Mouse (Mus musculus) intestine, embryonic 14.5 days (tissue): ENCODE measurements around the gene Dcst2. TPM values are rescaled to one million over a fixed set of nuclear protein-coding genes. Genes with fewer than 3 reads are reported as not detected.

Experiments used
- ATAC-seq: fragments of 200-750 bp; cut with Nextera tagmentation; replicated peaks from 2 replicates; pipeline ENCODE4 v1.8.0; 2017; ENCODE audit warnings: low read depth, moderate number of reproducible peaks, moderate TSS enrichment, moderate library complexity; ENCODE audit not compliant: low FRiP score, low TSS enrichment
- DNase-seq: peaks from one replicate; pipeline ENCODE4 v3.0.0-alpha.2; 2018; ENCODE audit warnings: low spot score
- H3K27ac ChIP-seq: fragments of 300-500 bp; sonication (generic); 2 replicates; pipeline ENCODE4 v1.5.1; 2014; ENCODE audit warnings: low read depth, mild to moderate bottlenecking, control low read depth
- H3K27me3 ChIP-seq: fragments of 300-500 bp; sonication (generic); replicated peaks from 2 replicates; pipeline ENCODE4 v1.6.1; 2014; ENCODE audit warnings: low read length, control low read depth; ENCODE audit not compliant: control insufficient read depth, insufficient read depth
- H3K36me3 ChIP-seq: fragments of 300-500 bp; sonication (generic); 2 replicates; pipeline ENCODE4 v1.6.1; 2014; ENCODE audit warnings: low read length, control low read depth; ENCODE audit not compliant: control insufficient read depth, insufficient read depth
- H3K4me1 ChIP-seq: fragments of 300-500 bp; sonication (generic); replicated peaks from 2 replicates; pipeline ENCODE4 v1.6.1; 2014; ENCODE audit warnings: low read length, control low read depth, mixed read lengths; ENCODE audit not compliant: control insufficient read depth, insufficient read depth
- H3K4me2 ChIP-seq: fragments of 300-500 bp; sonication (generic); 2 replicates; pipeline ENCODE4 v1.6.1; 2014; ENCODE audit warnings: low read length
- H3K4me3 ChIP-seq: fragments of 300-500 bp; sonication (generic); 2 replicates; pipeline ENCODE4 v1.5.1; 2014; ENCODE audit warnings: low read depth, low read length, control low read depth, mixed read lengths
- H3K9ac ChIP-seq: fragments of 300-500 bp; sonication (generic); 2 replicates; pipeline ENCODE4 v1.6.1; 2014; ENCODE audit warnings: mild to moderate bottlenecking, low read length
- H3K9me3 ChIP-seq: fragments of 300-500 bp; sonication (generic); 2 replicates; pipeline ENCODE4 v1.6.1; 2016; ENCODE audit warnings: low read length, control low read depth; ENCODE audit not compliant: control insufficient read depth
- WGBS: fragments of 180-500 bp; shearing (Covaris S2); extraction: QIAGEN DNeasy Blood & Tissue Kit; methylation state at CpG from one replicate; pipeline ENCODE4 v1.1.7; 2014; 5-methylcytosine and 5-hydroxymethylcytosine counted together
- polyA plus RNA-seq: library from polyadenylated mRNA; unstranded; fragments of >200 nt; fragmentation: Nextera tagmentation; extraction: Ambion mirVana; gene quantifications from 2 replicates; pipeline ENCODE4 v1.2.1, GENCODE M21; 2014

Gene Dcst2
- polyA plus RNA-seq, 1 experiment from 2014 or later, result 0.35 TPM

DNA sequence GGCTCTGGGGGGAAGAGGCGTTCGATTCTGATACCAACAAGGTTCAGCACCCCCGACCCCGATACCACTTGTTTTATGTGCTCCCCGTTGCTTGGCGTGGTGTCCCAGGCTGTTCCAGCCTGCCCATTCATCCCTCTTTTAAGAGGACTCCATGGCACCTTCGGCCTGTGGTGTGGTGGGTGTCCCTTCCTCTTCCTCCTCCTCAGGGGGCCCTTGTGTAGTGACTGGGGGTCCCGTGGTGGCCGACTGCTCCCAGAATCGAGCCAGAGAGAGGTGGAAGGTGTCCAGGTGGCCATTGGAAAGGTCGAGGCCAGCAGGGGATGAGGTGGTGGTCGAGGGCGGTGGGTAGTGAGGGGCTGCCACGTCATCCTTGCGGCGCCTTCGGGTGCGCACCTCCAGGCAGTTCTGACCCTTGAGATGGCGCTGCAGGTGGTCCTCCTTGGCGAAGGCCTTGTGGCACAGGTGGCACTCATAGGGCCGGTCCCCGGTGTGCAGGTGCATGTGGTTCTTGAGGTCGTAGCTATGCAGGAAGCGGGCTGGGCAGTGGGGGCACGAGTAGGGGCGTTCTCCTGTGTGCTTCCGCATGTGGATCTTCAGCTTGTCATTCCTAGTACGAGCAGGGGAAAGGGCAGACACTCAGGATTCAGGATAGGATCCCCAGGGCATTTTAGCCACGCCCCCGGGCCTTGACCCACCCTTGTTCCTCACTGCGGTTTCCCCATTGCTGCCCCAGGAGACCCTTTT lies 17.8 kb downstream of the Dcst2 start:
- DNase-seq, result no peak
- no peak overlapping the region; the same call in 1 of the 2 replicates for H3K4me2 ChIP-seq
- no peaks in the 10 kb centered on the region for H3K9me3 ChIP-seq
- 91% methylated on average over 31 of the region's 31 CpGs for WGBS
- no peak overlapping the region for H3K9ac ChIP-seq
- no peaks in the 10 kb centered on the region for H3K27me3 ChIP-seq
- H3K27ac ChIP-seq, result no peak overlapping the region
- peaks cover 7% of the 10 kb centered on the region for H3K36me3 ChIP-seq
- H3K4me3 ChIP-seq, result no peak overlapping the region
- peaks cover 11% of the 10 kb centered on the region for H3K4me1 ChIP-seq
- ATAC-seq, result no peak

DNA sequence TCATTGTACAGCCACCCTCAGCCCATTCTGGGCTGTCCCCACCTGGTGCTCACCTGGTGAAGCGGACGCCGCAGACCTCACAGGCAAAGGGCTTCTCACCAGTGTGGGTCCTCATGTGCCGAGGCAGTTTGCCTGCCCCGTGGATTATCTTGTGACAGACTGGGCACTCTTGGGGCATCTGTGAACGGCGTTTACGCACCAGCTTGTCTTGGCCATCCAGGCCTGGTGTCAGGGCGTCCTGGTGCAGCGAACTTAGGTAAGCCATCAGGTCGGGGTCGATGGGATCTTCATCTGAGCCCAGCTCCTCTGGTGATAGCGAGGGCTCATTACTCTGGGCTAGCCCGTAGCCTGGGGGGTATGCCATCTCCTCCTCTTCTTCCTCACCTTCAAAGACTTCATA lies 18.5 kb downstream of the Dcst2 start:
- Histone ChIP-seq H3K4me2 (no peak overlapping the region), H3K27me3 (no peaks in the 10 kb centered on the region), H3K4me1 (peaks cover 18% of the 10 kb centered on the region), H3K9me3 (no peaks in the 10 kb centered on the region), H3K36me3 (peaks cover 7% of the 10 kb centered on the region), H3K4me3 (no peak overlapping the region), H3K27ac (no peak overlapping the region), H3K9ac (no peak overlapping the region)
- WGBS, result 94% methylated on average over 14 of the region's 14 CpGs
- no peak for ATAC-seq
- no peak for DNase-seq

GRCm38 (mm10) chr3:89380711-89381110 lies 18.9 kb downstream of the Dcst2 start:
- peaks cover 7% of the 10 kb centered on the region for H3K36me3 ChIP-seq
- no peak for ATAC-seq
- no peaks in the 10 kb centered on the region for H3K9me3 ChIP-seq
- no peaks in the 10 kb centered on the region for H3K27me3 ChIP-seq
- 93% methylated on average over 18 of the region's 18 CpGs for WGBS
- H3K27ac ChIP-seq, result no peak overlapping the region
- no peak overlapping the region for H3K4me3 ChIP-seq
- H3K4me2 ChIP-seq, result no peak overlapping the region
- H3K4me1 ChIP-seq, result peaks cover 22% of the 10 kb centered on the region
- no peak overlapping the region for H3K9ac ChIP-seq
- DNase-seq, result no peak

- H3K27me3 ChIP-seq, result no peaks in the 10 kb centered on the region
- no peak overlapping the region for H3K27ac ChIP-seq
- H3K36me3 ChIP-seq, result peaks cover 7% of the 10 kb centered on the region
- ATAC-seq (no peak), DNase-seq (no peak)
- WGBS, result 76% methylated on average over 11 of the region's 11 CpGs
- H3K4me2 ChIP-seq, result no peak overlapping the region
- H3K4me1 ChIP-seq, result peaks cover 23% of the 10 kb centered on the region
- no peaks in the 10 kb centered on the region for H3K9me3 ChIP-seq
- no peak overlapping the region for H3K4me3 ChIP-seq
- no peak overlapping the region for H3K9ac ChIP-seq
These were observed 19.5 kb downstream of the Dcst2 start for GRCm38 (mm10) chr3:89381233-89381632.

GRCm38 (mm10) chr3:89382033-89382882 lies 20.5 kb downstream of the Dcst2 start:
- Histone ChIP-seq H3K4me2 (no peak overlapping the region), H3K27ac (no peak overlapping the region), H3K36me3 (peaks cover 7% of the 10 kb centered on the region), H3K4me3 (no peak overlapping the region), H3K9me3 (no peaks in the 10 kb centered on the region), H3K27me3 (no peaks in the 10 kb centered on the region), H3K4me1 (peaks cover 32% of the 10 kb centered on the region), H3K9ac (no peak overlapping the region)
- 84% methylated on average over 9 of the region's 9 CpGs for WGBS
- no peak for ATAC-seq
- no peak for DNase-seq

DNA sequence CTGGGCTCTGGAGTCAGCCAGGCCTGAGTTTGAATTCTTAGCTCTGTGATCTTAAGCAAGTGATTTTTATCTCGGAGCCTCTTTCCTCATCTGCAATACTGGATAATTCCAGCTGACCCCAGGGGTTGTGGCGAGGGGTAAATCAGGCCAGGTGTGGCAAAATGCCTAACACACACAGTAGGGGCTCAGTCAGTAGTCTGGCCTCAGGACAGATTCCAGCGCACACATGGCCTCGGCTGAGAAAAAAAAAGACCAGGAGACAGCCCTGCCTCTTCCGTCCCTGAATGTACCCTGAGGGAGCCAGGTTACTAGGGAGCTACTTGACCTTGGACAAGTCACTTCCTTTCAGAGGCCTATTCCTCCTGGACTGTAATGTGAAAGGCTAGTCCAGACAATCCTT lies 21.2 kb downstream of the Dcst2 start:
- Histone ChIP-seq H3K27me3 (no peaks in the 10 kb centered on the region), H3K36me3 (peaks cover 7% of the 10 kb centered on the region), H3K4me2 (no peak overlapping the region), H3K9ac (no peak overlapping the region), H3K27ac (no peak overlapping the region), H3K4me1 (peaks cover 32% of the 10 kb centered on the region), H3K9me3 (no peaks in the 10 kb centered on the region), H3K4me3 (no peak overlapping the region)
- ATAC-seq, result no peak
- 77% methylated on average over 5 of the region's 5 CpGs for WGBS
- no peak for DNase-seq

DNA sequence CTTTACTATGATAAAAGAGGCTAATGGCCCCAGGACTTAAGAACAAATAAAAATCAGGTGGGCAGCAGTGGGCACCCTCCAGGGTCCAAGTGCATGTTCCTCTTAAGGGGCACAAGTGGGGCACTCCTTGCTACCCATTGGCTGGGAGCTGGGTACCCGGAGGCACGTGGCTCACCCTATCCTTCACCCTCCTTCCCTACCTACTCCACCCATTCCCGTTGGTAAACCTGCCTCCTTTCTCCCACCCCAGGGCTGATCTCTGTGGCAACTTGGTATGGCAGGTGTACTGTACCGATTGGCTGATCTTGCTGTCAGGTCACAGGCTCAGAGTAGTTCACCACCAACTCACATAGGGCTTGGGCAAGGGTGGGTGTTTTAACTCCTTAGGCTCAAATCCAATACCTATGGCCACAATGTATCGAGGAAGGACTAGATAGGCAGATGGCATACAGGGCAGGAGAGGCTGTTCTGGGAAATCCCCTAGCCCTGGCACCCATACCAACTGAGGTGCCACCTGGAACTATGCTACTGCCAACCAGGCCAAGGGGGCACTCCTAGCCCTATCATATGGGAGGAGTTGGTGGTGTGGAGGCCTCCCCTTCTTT lies 22.0 kb downstream of the Dcst2 start:
- Histone ChIP-seq H3K9ac (no peak overlapping the region), H3K4me1 (peaks cover 27% of the 10 kb centered on the region; the same call in 1 of the 2 replicates), H3K4me2 (no peak overlapping the region), H3K27me3 (no peaks in the 10 kb centered on the region), H3K36me3 (peaks cover 7% of the 10 kb centered on the region), H3K4me3 (no peak overlapping the region), H3K9me3 (no peaks in the 10 kb centered on the region), H3K27ac (no peak overlapping the region)
- 87% methylated on average over 5 of the region's 5 CpGs for WGBS
- no peak for DNase-seq
- ATAC-seq, result no peak

- ATAC-seq (no peak), DNase-seq (no peak)
- H3K4me2 ChIP-seq, result no peak overlapping the region; the same call in 1 of the 2 replicates
- WGBS, result 72% methylated on average over 12 of the region's 12 CpGs
- H3K36me3 ChIP-seq, result peaks cover 7% of the 10 kb centered on the region
- H3K9ac ChIP-seq, result no peak overlapping the region
- H3K9me3 ChIP-seq, result no peaks in the 10 kb centered on the region
- H3K27me3 ChIP-seq, result no peaks in the 10 kb centered on the region
- no peak overlapping the region for H3K4me3 ChIP-seq
- H3K27ac ChIP-seq, result no peak overlapping the region
- peaks cover 23% of the 10 kb centered on the region for H3K4me1 ChIP-seq
These were observed 22.7 kb downstream of the Dcst2 start for GRCm38 (mm10) chr3:89384331-89385076.
